Mouse (Mus musculus): ENCODE results near the gene Nfkb2. TPM values are rescaled to one million over a fixed set of nuclear protein-coding genes. Genes with fewer than 3 reads are reported as not detected.

Gene Nfkb2
- polyA plus RNA-seq, 1 experiment from 2014 or later: 5.4 TPM

- Histone ChIP-seq H3K4me2 (ENCODE audit: low read depth, low read length) (no peak overlapping the region; the same call in 1 of the 2 replicates), H3K4me3 (ENCODE audit: low read depth, low read length) (no peak overlapping the region), H3K27ac (replicated peaks; ENCODE audit: low read depth, low read length) (no peak overlapping the region), H3K9ac (replicated peaks; ENCODE audit: low read length) (no peak overlapping the region), H3K9me3 (replicated peaks; ENCODE audit: control insufficient read depth, low read length) (no peaks in the 10 kb centered on the region), H3K27me3 (ENCODE audit: control insufficient read depth, insufficient read depth, low read length) (peaks cover 71% of the 10 kb centered on the region), H3K4me1 (ENCODE audit: control insufficient read depth, insufficient read depth, low read length) (peaks cover 7% of the 10 kb centered on the region), H3K36me3 (replicated peaks; ENCODE audit: control insufficient read depth, insufficient read depth, low read depth, low read length) (no peaks in the 10 kb centered on the region)
- no peak for DNase-seq (ENCODE audit: low spot score)
- WGBS: 52% methylated on average over 12 of the region's 12 CpGs
- no peak for ATAC-seq (replicated peaks; ENCODE audit: insufficient number of reproducible peaks, low FRiP score, low TSS enrichment, low read depth)
Measured at GRCm38 (mm10) chr19:46315752-46316610, 11.9 kb downstream of the Nfkb2 start.

DNA sequence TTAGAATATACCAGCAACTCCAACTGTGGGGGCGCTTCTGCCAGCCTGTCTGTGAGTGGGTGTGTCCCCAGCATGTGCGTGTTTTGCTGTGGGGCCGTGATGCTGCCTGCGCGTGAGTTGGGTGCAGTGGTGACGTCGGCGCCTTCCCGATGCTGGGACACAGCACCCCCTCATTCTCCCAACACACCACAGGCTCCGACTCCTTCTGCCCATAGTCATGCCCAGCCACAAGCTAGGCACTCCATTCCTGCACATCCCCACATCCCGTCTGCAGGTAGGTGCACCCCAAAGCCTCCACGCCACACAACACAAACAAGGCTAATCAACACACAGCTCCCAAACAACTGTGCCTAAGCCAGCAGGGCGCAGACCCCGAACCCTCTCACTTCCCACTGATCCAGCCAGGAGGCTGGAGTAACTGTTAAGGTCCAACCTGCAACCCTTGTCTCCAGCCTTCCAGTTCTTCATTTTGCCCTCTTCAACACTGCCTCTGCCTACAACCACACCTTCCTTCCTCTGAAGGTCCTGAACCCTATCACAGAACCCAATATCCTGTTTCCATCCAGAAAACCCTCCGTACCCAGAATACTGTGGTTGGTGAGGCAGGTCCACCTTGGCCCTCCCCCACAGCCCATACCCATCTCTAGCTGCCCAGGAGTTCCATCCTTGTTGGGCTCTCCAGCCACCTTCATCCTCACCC is 12.9 kb downstream of the Nfkb2 start:
- Histone ChIP-seq H3K9ac (replicated peaks; ENCODE audit: low read length) (peak overlapping the region; percentile 41; the same call in 1 of the 2 replicates), H3K4me3 (ENCODE audit: low read depth, low read length) (peak overlapping the region; percentile 43), H3K4me2 (ENCODE audit: low read depth, low read length) (peak overlapping the region; percentile 80), H3K9me3 (replicated peaks; ENCODE audit: control insufficient read depth, low read length) (no peaks in the 10 kb centered on the region), H3K4me1 (ENCODE audit: control insufficient read depth, insufficient read depth, low read length) (peaks cover 7% of the 10 kb centered on the region), H3K27ac (replicated peaks; ENCODE audit: low read depth, low read length) (no peak overlapping the region), H3K27me3 (ENCODE audit: control insufficient read depth, insufficient read depth, low read length) (peaks cover 76% of the 10 kb centered on the region), H3K36me3 (replicated peaks; ENCODE audit: control insufficient read depth, insufficient read depth, low read depth, low read length) (no peaks in the 10 kb centered on the region)
- no peak for ATAC-seq (replicated peaks; ENCODE audit: insufficient number of reproducible peaks, low FRiP score, low TSS enrichment, low read depth)
- WGBS: 30% methylated on average over 15 of the region's 15 CpGs
- DNase-seq (ENCODE audit: low spot score): no peak

GRCm38 (mm10) chr19:46317546-46317885 is 13.4 kb downstream of the Nfkb2 start:
- H3K9me3 ChIP-seq (replicated peaks; ENCODE audit: control insufficient read depth, low read length): no peaks in the 10 kb centered on the region
- DNase-seq (ENCODE audit: low spot score) (no peak), ATAC-seq (replicated peaks; ENCODE audit: insufficient number of reproducible peaks, low FRiP score, low TSS enrichment, low read depth) (no peak)
- H3K4me2 ChIP-seq (ENCODE audit: low read depth, low read length): peak overlapping the region; percentile 80
- H3K4me1 ChIP-seq (ENCODE audit: control insufficient read depth, insufficient read depth, low read length): peaks cover 7% of the 10 kb centered on the region
- under 1% methylated on average over 36 of the region's 48 CpGs for WGBS
- H3K36me3 ChIP-seq (replicated peaks; ENCODE audit: control insufficient read depth, insufficient read depth, low read depth, low read length): no peaks in the 10 kb centered on the region
- peaks cover 78% of the 10 kb centered on the region for H3K27me3 ChIP-seq (ENCODE audit: control insufficient read depth, insufficient read depth, low read length)
- peak overlapping the region; percentile 43 for H3K4me3 ChIP-seq (ENCODE audit: low read depth, low read length)
- no peak overlapping the region for H3K27ac ChIP-seq (replicated peaks; ENCODE audit: low read depth, low read length)
- H3K9ac ChIP-seq (replicated peaks; ENCODE audit: low read length): peak overlapping the region; percentile 41

GRCm38 (mm10) chr19:46318031-46318471 is 13.9 kb downstream of the Nfkb2 start:
- DNase-seq (ENCODE audit: low spot score): no peak
- Histone ChIP-seq H3K4me1 (ENCODE audit: control insufficient read depth, insufficient read depth, low read length) (peaks cover 7% of the 10 kb centered on the region), H3K36me3 (replicated peaks; ENCODE audit: control insufficient read depth, insufficient read depth, low read depth, low read length) (no peaks in the 10 kb centered on the region), H3K27me3 (ENCODE audit: control insufficient read depth, insufficient read depth, low read length) (peaks cover 79% of the 10 kb centered on the region), H3K4me3 (ENCODE audit: low read depth, low read length) (peak overlapping the region; percentile 43), H3K9me3 (replicated peaks; ENCODE audit: control insufficient read depth, low read length) (no peaks in the 10 kb centered on the region), H3K4me2 (ENCODE audit: low read depth, low read length) (peak overlapping the region; percentile 80), H3K27ac (replicated peaks; ENCODE audit: low read depth, low read length) (no peak overlapping the region), H3K9ac (replicated peaks; ENCODE audit: low read length) (peak overlapping the region; percentile 41)
- 3% methylated on average over 33 of the region's 42 CpGs for WGBS
- no peak for ATAC-seq (replicated peaks; ENCODE audit: insufficient number of reproducible peaks, low FRiP score, low TSS enrichment, low read depth)

GRCm38 (mm10) chr19:46318586-46319378 is 14.7 kb downstream of the Nfkb2 start:
- Histone ChIP-seq H3K4me2 (ENCODE audit: low read depth, low read length) (no peak overlapping the region), H3K36me3 (replicated peaks; ENCODE audit: control insufficient read depth, insufficient read depth, low read depth, low read length) (no peaks in the 10 kb centered on the region), H3K9me3 (replicated peaks; ENCODE audit: control insufficient read depth, low read length) (no peaks in the 10 kb centered on the region), H3K4me1 (ENCODE audit: control insufficient read depth, insufficient read depth, low read length) (peaks cover 7% of the 10 kb centered on the region), H3K9ac (replicated peaks; ENCODE audit: low read length) (no peak overlapping the region), H3K27me3 (ENCODE audit: control insufficient read depth, insufficient read depth, low read length) (peaks cover 76% of the 10 kb centered on the region), H3K4me3 (ENCODE audit: low read depth, low read length) (no peak overlapping the region; the same call in 1 of the 2 replicates), H3K27ac (replicated peaks; ENCODE audit: low read depth, low read length) (no peak overlapping the region)
- no peak for ATAC-seq (replicated peaks; ENCODE audit: insufficient number of reproducible peaks, low FRiP score, low TSS enrichment, low read depth)
- WGBS: 10% methylated on average over 16 of the region's 16 CpGs
- peak; percentile 61 for DNase-seq (ENCODE audit: low spot score)

- Histone ChIP-seq H3K4me1 (ENCODE audit: control insufficient read depth, insufficient read depth, low read length) (peaks cover 7% of the 10 kb centered on the region), H3K4me2 (ENCODE audit: low read depth, low read length) (no peak overlapping the region), H3K27me3 (ENCODE audit: control insufficient read depth, insufficient read depth, low read length) (peaks cover 78% of the 10 kb centered on the region), H3K4me3 (ENCODE audit: low read depth, low read length) (no peak overlapping the region), H3K9me3 (replicated peaks; ENCODE audit: control insufficient read depth, low read length) (no peaks in the 10 kb centered on the region), H3K36me3 (replicated peaks; ENCODE audit: control insufficient read depth, insufficient read depth, low read depth, low read length) (no peaks in the 10 kb centered on the region), H3K9ac (replicated peaks; ENCODE audit: low read length) (no peak overlapping the region), H3K27ac (replicated peaks; ENCODE audit: low read depth, low read length) (no peak overlapping the region)
- 80% methylated on average over 8 of the region's 8 CpGs for WGBS
- ATAC-seq (replicated peaks; ENCODE audit: insufficient number of reproducible peaks, low FRiP score, low TSS enrichment, low read depth): no peak
- DNase-seq (ENCODE audit: low spot score): no peak
Measured at GRCm38 (mm10) chr19:46320076-46320785, 16.1 kb downstream of the Nfkb2 start.

DNA sequence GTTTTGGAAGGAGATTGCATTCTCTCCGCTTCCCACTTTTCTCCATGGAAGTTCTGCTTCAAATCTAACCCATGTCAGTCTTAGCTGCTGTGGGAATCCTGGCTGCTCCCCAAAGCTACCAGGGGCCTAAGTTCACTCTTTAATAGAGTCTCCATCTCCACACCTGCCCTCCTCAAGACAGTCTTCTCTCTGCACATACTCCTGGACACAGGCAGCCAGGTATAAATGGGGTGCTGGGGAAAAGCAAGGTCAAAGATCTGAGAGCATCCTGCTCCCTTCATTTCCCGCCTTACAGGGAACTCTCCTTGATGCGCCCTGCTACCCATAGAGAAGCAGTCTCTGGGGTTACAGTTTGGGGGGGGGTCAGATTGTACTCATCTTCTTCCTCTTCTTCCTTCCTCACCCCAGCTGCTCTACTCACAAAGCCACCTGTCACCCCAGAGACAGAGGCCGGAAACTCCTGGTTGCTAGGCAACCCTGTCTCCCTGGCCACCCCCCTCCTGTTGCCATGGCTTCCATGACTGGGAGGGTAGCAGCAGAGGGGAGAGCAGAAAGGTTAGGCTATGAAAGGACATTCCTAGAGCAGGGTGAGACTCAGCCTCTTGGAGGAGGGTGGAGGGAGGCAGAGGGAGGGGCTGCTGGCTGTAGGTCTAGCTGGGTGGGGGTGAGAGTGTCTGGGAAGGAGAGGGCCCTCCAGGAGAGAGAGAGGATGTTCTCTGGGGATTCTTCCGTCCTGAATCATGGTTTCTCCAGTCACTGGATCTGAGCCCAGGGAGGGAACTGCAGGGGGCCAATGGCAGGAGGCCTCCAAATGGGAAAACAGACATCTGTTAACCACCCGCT is 17.2 kb downstream of the Nfkb2 start:
- Histone ChIP-seq H3K4me1 (ENCODE audit: control insufficient read depth, insufficient read depth, low read length) (peaks cover 7% of the 10 kb centered on the region), H3K9ac (replicated peaks; ENCODE audit: low read length) (no peak overlapping the region), H3K27ac (replicated peaks; ENCODE audit: low read depth, low read length) (no peak overlapping the region), H3K27me3 (ENCODE audit: control insufficient read depth, insufficient read depth, low read length) (peaks cover 78% of the 10 kb centered on the region), H3K9me3 (replicated peaks; ENCODE audit: control insufficient read depth, low read length) (no peaks in the 10 kb centered on the region), H3K4me2 (ENCODE audit: low read depth, low read length) (no peak overlapping the region), H3K4me3 (ENCODE audit: low read depth, low read length) (no peak overlapping the region), H3K36me3 (replicated peaks; ENCODE audit: control insufficient read depth, insufficient read depth, low read depth, low read length) (no peaks in the 10 kb centered on the region)
- WGBS: 35% methylated on average over 6 of the region's 6 CpGs
- DNase-seq (ENCODE audit: low spot score) (no peak), ATAC-seq (replicated peaks; ENCODE audit: insufficient number of reproducible peaks, low FRiP score, low TSS enrichment, low read depth) (peak; percentile 31; the same call in 1 of the 2 replicates)
